Mouse (Mus musculus): ENCODE results near the gene Dnaja3. TPM values are rescaled to one million over a fixed set of nuclear protein-coding genes. Genes with fewer than 3 reads are reported as not detected.

The Dnaja3 gene
- total RNA-seq (2021): 10 to 100 TPM; 52.7 to 55.1 TPM
- long read RNA-seq, transcript Dnaja3-201 (12 exons, 2,648 nt): minor isoform, 7 of 67 reads
- long read RNA-seq, transcript Dnaja3-202 (11 exons, 2,505 nt): major isoform, 49 of 67 reads
- long read RNA-seq, partial matches to known transcripts: 2 of 67 reads
- long read RNA-seq, other reads (novel, unspliced or antisense): 9 of 67 reads

DNA sequence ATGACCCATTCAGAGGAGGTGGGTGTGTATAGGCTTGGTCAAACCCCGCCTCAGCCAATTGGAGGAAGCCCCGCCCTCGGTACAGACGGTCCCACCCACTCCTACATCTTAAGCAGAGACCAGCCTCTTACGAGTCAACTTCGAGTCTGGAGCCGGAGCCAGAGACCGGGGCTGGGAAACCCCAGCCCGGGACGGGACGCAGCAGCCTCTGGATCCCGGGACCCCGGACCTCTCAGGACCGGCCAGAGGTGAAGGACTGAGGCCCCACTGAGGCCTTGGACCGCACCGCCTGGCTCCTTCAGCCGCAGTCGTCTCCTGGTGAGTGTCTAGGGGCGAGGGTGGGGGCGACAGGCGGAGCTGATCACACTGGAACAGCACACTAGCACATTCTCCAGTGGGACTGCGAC is at the start of gene Dnaja3, which contains the start of gene Vasn:
Gene Dnaja3 (plus strand): TSS at position 159 of the 407 bp plus-strand sequence.
Gene Vasn (plus strand): TSS at position 111 of the 407 bp plus-strand sequence.
- peak; percentile 63 to 73 for DNase-seq (ENCODE audit: low spot score in 2 of 2)

DNA sequence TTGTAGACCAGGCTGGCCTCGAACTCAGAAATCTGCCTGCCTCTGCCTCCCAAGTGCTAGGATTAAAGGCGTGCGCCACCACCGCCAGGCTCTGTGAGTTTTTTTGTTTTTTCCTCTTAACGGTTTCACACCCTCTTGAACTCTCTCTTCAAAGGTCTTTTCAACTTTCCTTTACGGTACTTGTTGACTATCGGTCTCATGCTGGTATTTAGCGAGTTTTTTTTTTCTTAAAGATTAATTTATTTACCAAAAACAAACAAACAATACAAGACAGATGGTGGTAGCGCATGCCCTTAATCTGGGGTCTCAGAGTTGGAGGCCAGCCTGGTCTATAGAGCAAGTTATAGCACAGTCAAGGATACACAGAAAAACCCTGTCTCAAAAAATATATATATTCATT is 49.6 kb upstream of the Dnaja3 start:
- DNase-seq (ENCODE audit: low spot score in 2 of 2): no peak

DNA sequence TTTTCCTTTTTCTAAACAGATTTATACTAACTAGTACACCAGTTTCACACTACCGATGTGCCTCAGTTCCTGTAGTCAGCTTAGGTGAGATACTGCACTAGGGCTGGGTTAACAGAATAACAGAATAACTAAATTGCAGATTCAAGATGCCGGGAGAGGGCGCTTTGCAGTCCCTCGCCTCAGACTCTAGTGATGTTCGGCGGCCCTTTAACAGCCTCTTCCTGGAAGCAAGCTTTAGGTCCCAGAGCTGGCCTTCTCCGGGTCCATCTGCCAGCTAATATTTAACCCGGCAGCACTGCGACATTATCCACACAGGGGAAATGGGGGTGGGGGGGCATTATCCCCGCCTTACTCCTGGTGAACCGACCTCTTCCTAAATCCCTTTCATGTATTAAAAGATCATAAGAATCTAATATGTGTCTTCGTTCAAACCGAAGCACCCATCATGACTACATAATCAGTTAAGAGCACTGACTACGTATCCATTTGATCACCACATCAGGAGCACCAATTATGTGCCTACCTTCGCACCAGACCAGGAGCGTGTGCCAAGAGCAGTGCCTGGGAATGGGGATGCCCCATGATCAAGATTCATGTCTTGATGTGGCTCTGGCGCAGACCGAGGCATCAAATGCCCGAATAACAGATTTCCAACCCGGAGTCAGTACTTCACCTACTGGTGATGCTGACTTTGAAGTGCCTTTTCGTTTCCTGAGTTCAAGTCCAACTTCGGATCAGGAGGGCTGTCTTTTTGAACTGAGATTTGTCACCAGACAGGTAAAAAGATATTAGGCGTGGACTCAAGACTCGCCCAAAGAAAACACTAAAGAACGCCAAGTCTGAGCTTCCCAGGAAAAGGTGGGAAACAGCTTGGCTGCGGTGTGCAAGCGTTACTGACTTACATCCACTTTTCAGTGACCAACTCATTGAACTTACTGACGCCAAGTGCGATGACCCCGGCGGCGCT is 46.6 kb upstream of the Dnaja3 start:
- peak; percentile 58 to 70 for DNase-seq (ENCODE audit: low spot score in 2 of 2)

- DNase-seq (ENCODE audit: low spot score in 2 of 2): peak; percentile 53 to 67
Measured at GRCm38 (mm10) chr16:4593971-4594813, 45.6 kb upstream of the Dnaja3 start, which contains the start of gene Glis2. TSS of gene Glis2 (plus strand) at chr16:4594713.

DNA sequence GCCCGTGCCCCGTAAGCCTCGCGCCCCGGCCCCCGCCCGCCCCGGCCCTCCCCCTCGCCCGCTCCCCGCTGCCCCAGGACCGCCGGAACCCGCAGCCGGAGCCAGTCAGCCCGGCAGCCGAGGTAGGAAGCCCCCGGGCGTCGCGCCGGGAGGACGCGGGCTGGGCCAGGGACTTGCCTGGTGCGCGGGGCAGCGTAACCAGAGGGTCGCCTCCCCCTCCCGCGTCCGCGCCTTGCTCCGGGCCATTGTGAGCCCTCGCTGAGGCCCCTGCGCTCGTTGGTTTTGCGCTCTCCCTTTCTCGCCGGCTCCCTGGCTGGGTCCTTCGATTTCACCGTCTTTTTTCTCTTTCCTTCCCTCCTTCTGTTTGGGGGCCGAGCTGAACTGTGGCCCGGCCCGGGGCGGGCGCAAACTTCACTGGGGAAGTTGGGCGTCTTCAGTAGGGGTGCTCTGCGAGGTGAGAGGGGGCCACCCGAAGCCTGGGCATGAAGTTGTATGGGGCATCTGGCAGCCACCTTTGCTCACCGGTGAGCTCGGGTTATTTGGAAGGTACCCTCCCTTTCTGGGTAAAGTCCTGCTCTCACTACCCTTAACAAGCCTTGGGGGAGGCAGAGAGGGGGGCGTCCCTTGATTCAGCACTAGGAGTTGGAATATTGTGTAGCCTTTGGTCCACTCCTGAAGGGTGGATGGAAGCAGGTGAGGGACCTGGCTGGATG is 44.8 kb upstream of the Dnaja3 start:
- peak in 1 of 2 experiments; percentile 64 for DNase-seq (ENCODE audit: low spot score in 2 of 2)

- peak; percentile 49 to 65 for DNase-seq (ENCODE audit: low spot score in 2 of 2)
Measured at GRCm38 (mm10) chr16:4595527-4595963, 44.2 kb upstream of the Dnaja3 start.

DNA sequence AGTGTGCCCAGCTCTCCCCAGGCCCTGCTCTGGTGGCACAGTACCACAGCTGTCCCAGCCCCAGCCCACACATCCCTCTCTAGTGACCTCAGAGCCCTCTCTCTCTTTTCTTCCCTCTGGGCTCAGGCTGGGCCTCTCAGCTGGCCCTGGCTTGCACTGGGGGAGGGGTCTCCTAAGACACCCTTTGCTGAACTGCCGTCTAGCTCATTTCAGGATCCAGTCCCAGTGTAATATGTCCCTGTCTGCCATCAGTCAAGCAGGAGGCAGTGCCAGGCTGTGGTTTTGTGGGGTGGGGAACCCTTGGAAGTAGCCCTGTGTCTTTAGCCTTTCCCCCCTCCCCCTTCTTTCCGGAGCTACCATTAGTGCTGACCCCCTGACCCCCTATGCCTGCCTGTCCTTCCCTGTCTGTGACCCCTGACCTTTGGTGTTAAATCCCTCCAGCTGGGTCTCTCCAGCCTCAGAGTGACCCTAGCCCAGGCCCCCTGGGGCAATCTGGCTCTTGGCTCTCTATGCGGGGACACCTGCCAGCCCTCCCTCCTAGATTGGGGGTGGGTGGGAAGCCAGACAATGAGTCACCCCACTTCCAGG is 43.6 kb upstream of the Dnaja3 start:
- no peak for DNase-seq (ENCODE audit: low spot score in 2 of 2)

GRCm38 (mm10) chr16:4596836-4597235 is 43.0 kb upstream of the Dnaja3 start:
- no peak for DNase-seq (ENCODE audit: low spot score in 2 of 2)

- DNase-seq (ENCODE audit: low spot score in 2 of 2): no peak
Measured at GRCm38 (mm10) chr16:4597296-4597695, 42.5 kb upstream of the Dnaja3 start.

DNA sequence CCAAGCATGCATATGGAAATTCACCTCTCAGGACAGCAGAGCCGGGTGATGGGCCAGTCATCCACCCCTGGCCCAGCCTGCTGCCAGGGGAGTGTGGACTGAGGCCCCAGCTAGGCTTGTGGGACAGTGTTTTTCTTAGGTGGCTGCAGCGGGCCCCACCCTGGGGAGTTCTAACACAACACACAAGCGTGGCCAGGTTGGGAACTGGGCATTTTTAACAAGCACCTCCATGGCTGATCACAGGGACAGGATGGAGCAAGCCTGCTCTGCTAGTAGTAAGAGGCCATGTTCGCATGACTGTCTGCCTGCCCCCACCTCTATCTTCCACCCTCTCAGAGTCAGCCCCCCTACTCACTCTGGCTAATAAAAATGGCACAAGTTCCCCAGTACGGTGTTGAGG is 41.7 kb upstream of the Dnaja3 start:
- no peak for DNase-seq (ENCODE audit: low spot score in 2 of 2)

- no peak for DNase-seq (ENCODE audit: low spot score in 2 of 2)
Measured at GRCm38 (mm10) chr16:4598891-4599543, 40.8 kb upstream of the Dnaja3 start.

DNA sequence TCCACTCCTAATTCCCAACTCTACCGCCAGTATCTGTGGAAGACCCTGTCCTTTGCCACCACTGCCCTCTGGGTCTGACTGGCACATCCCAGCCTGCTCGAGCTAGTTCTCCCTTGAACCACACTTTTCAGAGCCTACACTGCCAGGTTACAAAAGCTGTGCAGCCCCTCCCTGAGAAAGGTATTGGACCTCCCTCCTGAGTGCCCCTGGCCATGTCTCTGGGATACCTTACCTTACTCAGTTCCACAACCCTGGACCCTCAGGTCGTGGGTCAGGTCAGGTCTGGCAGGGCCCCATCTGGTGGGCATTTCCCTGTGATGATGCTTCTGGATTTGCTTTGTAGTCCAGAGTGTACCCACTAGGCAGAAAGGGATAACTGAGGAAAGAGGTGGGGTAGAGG is 40.2 kb upstream of the Dnaja3 start:
- DNase-seq (ENCODE audit: low spot score in 2 of 2): no peak

DNA sequence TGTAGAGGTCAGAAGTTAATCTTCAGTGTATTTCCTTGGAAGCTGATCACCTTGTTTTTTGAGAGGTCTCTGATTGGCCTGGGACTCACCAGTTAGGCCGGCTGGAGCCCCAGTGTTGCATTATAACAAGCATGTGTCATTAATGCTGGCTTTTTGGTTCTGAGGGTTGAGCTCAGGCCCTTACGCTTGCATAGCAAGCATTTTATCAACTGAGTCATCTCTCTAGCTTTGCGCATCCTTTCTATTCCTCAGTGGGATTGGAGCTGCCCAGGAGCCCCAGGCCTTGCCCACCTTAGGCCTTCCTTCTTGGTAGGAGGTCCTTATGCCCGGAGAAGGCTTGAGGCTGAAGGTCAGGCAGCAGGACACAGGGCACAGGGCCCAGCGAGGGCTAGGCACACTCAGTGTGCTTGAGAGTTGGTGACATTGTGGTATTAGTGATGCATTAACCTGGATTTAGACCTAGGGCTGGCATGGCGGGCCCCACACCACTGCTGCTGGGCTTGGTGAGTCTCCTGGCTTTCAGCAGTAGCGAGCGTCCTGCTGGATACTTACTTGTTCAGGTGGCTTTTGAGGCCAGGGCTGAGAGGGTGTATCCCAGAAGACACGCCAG is 39.0 kb upstream of the Dnaja3 start:
- DNase-seq (ENCODE audit: low spot score in 2 of 2): no peak

DNA sequence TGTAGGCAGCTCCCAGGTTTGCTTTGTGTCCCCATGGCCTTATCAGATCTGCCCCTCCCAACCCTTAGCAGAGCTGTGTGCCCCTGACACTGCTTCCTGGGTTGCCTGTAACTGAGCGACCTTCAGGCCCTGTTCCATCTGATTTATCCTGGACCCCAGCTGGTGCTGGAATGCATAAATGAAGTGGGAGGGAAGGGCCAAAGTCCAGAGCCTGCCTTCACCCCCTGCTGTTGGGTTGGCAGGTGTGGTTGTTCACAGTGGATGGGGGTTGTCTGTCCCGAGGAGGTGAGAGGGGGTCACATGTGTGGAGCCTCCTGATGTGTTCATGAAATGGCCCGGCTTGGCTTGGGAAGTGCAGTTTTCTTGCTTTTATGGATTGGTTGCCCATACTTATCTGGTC is 37.6 kb upstream of the Dnaja3 start:
- no peak for DNase-seq (ENCODE audit: low spot score in 2 of 2)

DNA sequence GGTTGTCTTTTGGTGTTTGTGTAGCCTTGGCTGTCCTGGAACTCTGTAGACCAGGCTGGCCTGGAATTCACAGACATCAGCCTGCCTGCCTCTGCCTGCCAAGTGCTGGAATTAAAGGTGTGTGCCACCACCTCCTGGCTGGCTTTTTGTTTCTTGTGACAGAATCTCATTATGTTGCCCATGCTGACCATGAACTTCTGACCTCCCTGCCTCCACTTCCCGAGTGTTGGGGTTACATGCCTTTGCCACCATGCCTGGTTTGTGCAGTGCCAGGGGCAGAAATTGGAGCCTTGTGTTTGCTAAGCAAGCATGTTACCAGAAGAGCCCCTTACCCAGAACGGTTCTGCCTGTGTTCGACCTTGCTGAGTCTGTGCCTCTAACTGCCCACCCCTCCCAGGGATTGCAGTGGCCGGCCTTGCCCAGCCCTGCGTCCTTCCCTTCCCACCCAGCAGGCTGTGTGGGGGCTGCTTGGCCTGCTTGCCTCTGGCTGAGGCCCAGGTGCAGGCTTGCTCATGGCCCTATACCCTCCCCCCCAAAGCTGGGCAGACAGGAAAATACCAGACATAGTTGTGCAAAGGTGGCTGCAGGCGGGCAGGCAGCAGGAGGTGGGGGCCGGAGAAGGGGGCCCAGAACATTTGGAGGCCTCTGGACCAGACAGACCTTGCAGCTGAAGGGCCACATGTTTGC is 36.9 kb upstream of the Dnaja3 start:
- DNase-seq (ENCODE audit: low spot score in 2 of 2): no peak

DNA sequence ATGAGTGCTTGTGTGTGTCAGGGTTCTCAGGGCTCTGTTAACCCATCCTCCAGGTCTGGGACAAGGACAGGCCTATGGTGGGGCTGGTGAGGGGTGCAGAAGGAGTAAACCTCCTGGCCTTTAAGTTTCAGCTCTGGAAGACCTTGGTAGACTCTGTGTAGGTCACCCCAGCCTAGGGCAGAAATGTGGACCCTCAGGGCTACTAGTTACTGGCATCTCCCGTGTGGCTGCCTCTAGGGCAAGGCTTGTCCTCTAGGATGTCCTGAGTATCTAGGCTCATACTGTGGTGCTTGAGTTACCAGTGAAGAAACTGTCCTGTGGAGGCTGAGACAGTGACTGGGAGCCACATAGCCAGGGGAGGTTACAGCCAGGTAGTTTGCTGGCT is 36.3 kb upstream of the Dnaja3 start:
- DNase-seq (ENCODE audit: low spot score in 2 of 2): no peak

DNA sequence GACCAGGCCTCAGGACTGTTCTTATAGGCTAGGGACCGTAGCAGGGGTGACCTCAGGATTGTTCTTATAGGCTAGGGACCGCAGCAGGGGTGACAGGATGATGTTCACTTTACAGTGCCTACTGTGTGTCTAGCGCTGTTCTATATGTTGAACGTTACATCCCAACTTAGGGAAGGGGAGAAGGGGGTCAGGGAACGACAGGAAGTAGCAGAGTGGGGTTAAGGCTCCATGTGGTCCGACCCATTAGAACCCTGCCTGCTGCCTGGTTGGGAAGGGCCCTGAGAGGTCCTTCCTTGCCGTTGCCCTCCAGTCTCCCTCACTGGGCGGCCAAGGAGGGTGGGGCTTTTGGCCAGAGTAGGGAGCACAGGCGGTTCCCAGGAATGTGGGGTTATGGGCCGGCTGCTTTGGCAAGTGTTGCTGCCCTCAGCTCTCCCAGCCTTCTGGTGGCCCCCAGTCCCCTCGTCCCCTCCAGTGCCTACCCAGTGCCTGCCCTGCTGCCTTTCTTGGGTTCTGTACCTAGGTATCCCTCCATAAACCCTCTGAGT is 35.4 kb upstream of the Dnaja3 start:
- DNase-seq (ENCODE audit: low spot score in 2 of 2): no peak

DNA sequence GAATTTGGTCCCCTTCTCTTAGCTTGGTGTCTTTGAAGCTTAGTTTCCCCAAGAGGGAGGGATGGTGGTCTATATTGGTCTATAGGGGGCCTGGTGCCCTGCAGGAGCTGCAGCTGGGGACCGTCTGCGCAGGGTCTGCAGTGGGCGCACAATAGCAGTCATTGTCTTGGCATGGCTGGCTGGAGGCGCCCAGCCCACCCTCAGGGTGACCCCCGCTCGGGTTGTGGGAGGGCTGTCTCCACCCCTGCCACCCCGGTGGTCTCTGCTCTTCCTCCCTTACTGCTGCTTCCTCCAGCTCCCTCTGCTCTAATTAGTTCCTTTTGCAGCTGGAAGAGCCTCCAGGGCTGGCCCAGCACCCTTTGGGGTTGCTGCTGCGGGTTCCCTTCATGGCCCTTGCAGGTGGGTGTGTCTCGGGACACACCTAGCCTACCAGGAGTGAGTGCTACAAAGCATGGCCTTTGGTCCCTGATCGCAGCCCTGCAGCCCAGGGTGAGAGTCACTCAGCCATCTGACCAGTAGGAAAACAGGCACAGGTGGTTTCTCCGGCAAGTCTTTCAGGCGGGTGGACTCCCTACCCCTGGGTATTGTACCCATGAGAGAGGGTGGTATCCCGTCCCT is 34.2 kb upstream of the Dnaja3 start:
- no peak for DNase-seq (ENCODE audit: low spot score in 2 of 2)
